Mouse (Mus musculus): ENCODE data around the gene Il20.

- TF ChIP-seq CTCF (IDR thresholded peaks at IDR 0.05; ENCODE audit: low read depth) = no peak
- no peak for TF ChIP-seq EP300 (IDR thresholded peaks at IDR 0.05; ENCODE audit: low read depth)
These were observed 35.7 kb upstream of the Il20 start for GRCm38 (mm10) chr1:130946920-130947319.

All from liver, embryonic 14.5 days (tissue).